Mouse (Mus musculus) heart, postnatal 0 days (tissue): ENCODE measurements around the gene Syvn1. TPM values are rescaled to one million over a fixed set of nuclear protein-coding genes. Genes with fewer than 3 reads are reported as not detected.

ENCODE experiments used
- ATAC-seq: fragments of 200-750 bp; cut with Nextera tagmentation; 2 replicates; pipeline ENCODE4 v1.8.0; 2017; ENCODE audit warnings: low read depth, moderate number of reproducible peaks, moderate library complexity; ENCODE audit not compliant: insufficient read depth
- DNase-seq: peaks from one replicate; pipeline ENCODE4 v3.0.0-alpha.2; 2016; ENCODE audit warnings: low spot score
- H3K27ac ChIP-seq: fragments of 300-500 bp; sonication (generic); 2 replicates; pipeline ENCODE4 v1.5.1; 2014; ENCODE audit warnings: low read depth, mild to moderate bottlenecking
- H3K27me3 ChIP-seq: fragments of 300-500 bp; sonication (generic); 2 replicates; pipeline ENCODE4 v1.6.1; 2014; ENCODE audit warnings: low read length, mixed read lengths; ENCODE audit not compliant: control insufficient read depth, insufficient read depth
- H3K36me3 ChIP-seq: fragments of 300-500 bp; sonication (generic); replicated peaks from 2 replicates; pipeline ENCODE4 v1.6.1; 2014; ENCODE audit warnings: low read length, mixed read lengths; ENCODE audit not compliant: control insufficient read depth, insufficient read depth
- H3K4me1 ChIP-seq: fragments of 300-500 bp; sonication (generic); 2 replicates; pipeline ENCODE4 v1.6.1; 2014; ENCODE audit warnings: antibody characterized with exemption; ENCODE audit not compliant: control insufficient read depth, insufficient read depth
- H3K4me2 ChIP-seq: fragments of 300-500 bp; sonication (generic); 2 replicates; pipeline ENCODE4 v1.6.1; 2014; ENCODE audit warnings: low read depth, mild to moderate bottlenecking, low read length, moderate library complexity
- H3K4me3 ChIP-seq: fragments of 300-500 bp; sonication (generic); 2 replicates; pipeline ENCODE4 v1.5.1; 2014; ENCODE audit warnings: low read depth, low read length
- H3K9ac ChIP-seq: fragments of 300-500 bp; sonication (generic); replicated peaks from 2 replicates; pipeline ENCODE4 v1.6.1; 2014; ENCODE audit warnings: low read depth, low read length, mixed read lengths
- H3K9me3 ChIP-seq: fragments of 300-500 bp; sonication (generic); replicated peaks from 2 replicates; pipeline ENCODE4 v1.6.1; 2016; ENCODE audit warnings: low read length; ENCODE audit not compliant: control insufficient read depth
- CTCF ChIP-seq: IDR thresholded peaks from 2 replicates; pipeline ENCODE4 v1.5.1; 2016; ENCODE audit warnings: antibody characterized with exemption, control low read depth, low read depth
- EP300 ChIP-seq: IDR thresholded peaks from 2 replicates; pipeline ENCODE4 v1.6.1; 2016; ENCODE audit warnings: antibody characterized with exemption, low read depth
- WGBS: fragments of 180-500 bp; shearing (Covaris S2); extraction: QIAGEN DNeasy Blood & Tissue Kit; methylation state at CpG from one replicate; pipeline ENCODE4 v1.1.7; 2014; 5-methylcytosine and 5-hydroxymethylcytosine counted together
- polyA plus RNA-seq: library from polyadenylated mRNA; unstranded; fragments of >200 nt; fragmentation: Nextera tagmentation; extraction: Ambion mirVana; gene quantifications from 2 replicates; pipeline ENCODE4 v1.2.1, GENCODE M21; 2015
- total RNA-seq: library from RNA; depleted of rRNA; stranded (reverse); fragments of >200 nt; gene quantifications from 2 replicates; pipeline ENCODE4 v1.2.3, GENCODE M21; 2014; ENCODE audit warnings: low replicate concordance

The Syvn1 gene
- total and polyA plus RNA-seq, 2 experiments from 2014 or later = 9.2 to 12.0 TPM

DNA sequence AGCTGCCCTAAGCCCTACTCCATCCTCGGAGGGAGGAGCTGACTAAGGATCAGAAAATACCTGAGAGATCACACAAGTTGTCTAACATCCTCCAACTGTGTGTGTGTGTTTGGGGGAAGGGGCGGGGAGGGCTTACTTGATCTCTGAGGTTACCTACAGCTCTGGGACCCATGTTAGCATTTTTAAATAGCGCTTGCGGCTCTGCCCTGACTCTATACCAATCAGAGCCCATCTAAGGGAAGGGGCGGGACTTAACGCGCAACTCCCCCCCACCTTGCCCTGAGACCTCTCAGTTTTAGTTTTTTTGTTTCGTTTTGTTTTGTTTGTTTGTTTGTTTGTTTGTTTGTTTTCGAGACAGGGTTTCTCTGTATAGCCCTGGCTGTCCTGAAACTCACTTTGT is 16.9 kb upstream of the Syvn1 start:
- no peak for ATAC-seq
- Histone ChIP-seq H3K4me2 (no peak overlapping the region), H3K27ac (no peak overlapping the region), H3K9me3 (no peaks in the 10 kb centered on the region), H3K9ac (no peak overlapping the region), H3K36me3 (no peaks in the 10 kb centered on the region), H3K4me1 (no peaks in the 10 kb centered on the region), H3K4me3 (no peak overlapping the region), H3K27me3 (no peaks in the 10 kb centered on the region)
- 73% methylated on average over 9 of the region's 9 CpGs for WGBS
- TF ChIP-seq EP300 = no peak
- no peak for TF ChIP-seq CTCF
- DNase-seq = no peak

- no peak for ATAC-seq
Observed at GRCm38 (mm10) chr19:6030520-6031280, 15.7 kb upstream of the Syvn1 start.

DNA sequence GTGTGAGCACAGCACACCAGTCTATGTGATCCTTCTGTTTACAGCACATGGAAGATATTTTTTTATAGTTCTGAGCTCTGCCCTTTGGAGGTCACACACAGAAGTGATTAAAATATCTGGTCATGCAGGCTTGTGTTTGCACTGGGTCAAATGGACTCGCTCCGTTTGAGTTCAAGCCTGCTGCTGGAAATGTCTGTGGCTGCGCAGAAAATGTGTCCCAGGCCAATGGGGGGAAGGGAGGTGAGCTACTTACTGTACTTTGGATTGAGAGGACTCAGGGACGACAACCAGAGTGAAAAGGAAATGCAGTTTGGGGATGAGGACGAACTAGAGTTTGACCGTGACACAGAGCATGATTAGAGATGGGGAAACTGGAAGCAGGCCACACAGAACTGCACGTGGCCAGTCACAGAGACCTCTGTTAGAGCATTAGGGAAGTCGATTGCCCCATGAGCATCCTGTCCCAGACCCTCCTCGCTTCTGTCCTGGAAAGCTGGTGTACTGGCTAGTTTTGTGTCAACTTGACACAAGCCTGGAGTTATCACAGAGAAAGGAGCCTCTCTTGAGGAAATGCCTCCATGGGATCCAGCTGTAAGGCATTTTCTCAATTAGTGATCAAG is 10.3 kb upstream of the Syvn1 start:
- Histone ChIP-seq H3K4me1 (no peaks in the 10 kb centered on the region), H3K27me3 (no peaks in the 10 kb centered on the region), H3K27ac (no peak overlapping the region), H3K4me2 (no peak overlapping the region), H3K9ac (no peak overlapping the region), H3K9me3 (no peaks in the 10 kb centered on the region), H3K36me3 (no peaks in the 10 kb centered on the region), H3K4me3 (no peak overlapping the region)
- TF ChIP-seq CTCF = no peak
- TF ChIP-seq EP300 = no peak
- 68% methylated on average over 9 of the region's 9 CpGs for WGBS
- DNase-seq = no peak
- ATAC-seq = no peak

More at GRCm38 (mm10) chr19:6030520-6031280, 15.7 kb upstream of the Syvn1 start:
- WGBS = 60% methylated on average over 14 of the region's 14 CpGs
- Histone ChIP-seq H3K4me1 (no peaks in the 10 kb centered on the region), H3K4me2 (no peak overlapping the region), H3K9me3 (no peaks in the 10 kb centered on the region), H3K9ac (no peak overlapping the region), H3K4me3 (no peak overlapping the region), H3K36me3 (no peaks in the 10 kb centered on the region), H3K27ac (no peak overlapping the region), H3K27me3 (no peaks in the 10 kb centered on the region)
- no peak for DNase-seq
- TF ChIP-seq CTCF (no peak), EP300 (no peak)

- H3K36me3 ChIP-seq = no peaks in the 10 kb centered on the region
- H3K27me3 ChIP-seq = no peaks in the 10 kb centered on the region
- no peak overlapping the region for H3K27ac ChIP-seq
- no peak overlapping the region for H3K4me2 ChIP-seq
- DNase-seq = no peak
- no peak overlapping the region for H3K9ac ChIP-seq
- no peaks in the 10 kb centered on the region for H3K9me3 ChIP-seq
- no peaks in the 10 kb centered on the region for H3K4me1 ChIP-seq
- TF ChIP-seq CTCF (no peak), EP300 (no peak)
- H3K4me3 ChIP-seq = no peak overlapping the region
- ATAC-seq = no peak
Observed at GRCm38 (mm10) chr19:6037695-6038094, 8.7 kb upstream of the Syvn1 start.

GRCm38 (mm10) chr19:6038326-6038725 is 8.1 kb upstream of the Syvn1 start:
- DNase-seq (no peak), ATAC-seq (no peak)
- H3K4me1 ChIP-seq = no peaks in the 10 kb centered on the region
- H3K27me3 ChIP-seq = no peaks in the 10 kb centered on the region
- H3K4me2 ChIP-seq = no peak overlapping the region
- WGBS = 71% methylated on average over 7 of the region's 7 CpGs
- H3K9me3 ChIP-seq = no peaks in the 10 kb centered on the region
- no peaks in the 10 kb centered on the region for H3K36me3 ChIP-seq
- TF ChIP-seq EP300 (no peak), CTCF (no peak)
- no peak overlapping the region for H3K9ac ChIP-seq
- H3K27ac ChIP-seq = no peak overlapping the region
- no peak overlapping the region for H3K4me3 ChIP-seq
